Mouse (Mus musculus): ENCODE results near the gene Plekha6.

- TF ChIP-seq CTCF (IDR thresholded peaks at IDR 0.05; ENCODE audit: control insufficient read depth, insufficient read depth, low read length) = no peak
- TF ChIP-seq POLR2A (IDR thresholded peaks at IDR 0.05; ENCODE audit: borderline replicate concordance, control insufficient read depth, low read depth, low read length) = no peak
Observed at GRCm38 (mm10) chr1:133196181-133196580, 32.2 kb downstream of the Plekha6 start.
